Mouse (Mus musculus): Measurements from ENCODE around the gene Sec11a.
A peak's percentile ranks its signal among the peaks of the same experiment; 100 is the strongest.
"Not testable (repeated sequence)": the region's sequence is repeated elsewhere in the genome, so short reads cannot be mapped to it uniquely, and the experiment has no call there.

Gene Sec11a

GRCm38 (mm10) chr7:80947445-80948350, at the start of gene Sec11a:
Gene Sec11a, minus strand, starts transcription at chr7:80947780.
- DNase-seq (ENCODE audit: low spot score): peak; percentile 92

DNA sequence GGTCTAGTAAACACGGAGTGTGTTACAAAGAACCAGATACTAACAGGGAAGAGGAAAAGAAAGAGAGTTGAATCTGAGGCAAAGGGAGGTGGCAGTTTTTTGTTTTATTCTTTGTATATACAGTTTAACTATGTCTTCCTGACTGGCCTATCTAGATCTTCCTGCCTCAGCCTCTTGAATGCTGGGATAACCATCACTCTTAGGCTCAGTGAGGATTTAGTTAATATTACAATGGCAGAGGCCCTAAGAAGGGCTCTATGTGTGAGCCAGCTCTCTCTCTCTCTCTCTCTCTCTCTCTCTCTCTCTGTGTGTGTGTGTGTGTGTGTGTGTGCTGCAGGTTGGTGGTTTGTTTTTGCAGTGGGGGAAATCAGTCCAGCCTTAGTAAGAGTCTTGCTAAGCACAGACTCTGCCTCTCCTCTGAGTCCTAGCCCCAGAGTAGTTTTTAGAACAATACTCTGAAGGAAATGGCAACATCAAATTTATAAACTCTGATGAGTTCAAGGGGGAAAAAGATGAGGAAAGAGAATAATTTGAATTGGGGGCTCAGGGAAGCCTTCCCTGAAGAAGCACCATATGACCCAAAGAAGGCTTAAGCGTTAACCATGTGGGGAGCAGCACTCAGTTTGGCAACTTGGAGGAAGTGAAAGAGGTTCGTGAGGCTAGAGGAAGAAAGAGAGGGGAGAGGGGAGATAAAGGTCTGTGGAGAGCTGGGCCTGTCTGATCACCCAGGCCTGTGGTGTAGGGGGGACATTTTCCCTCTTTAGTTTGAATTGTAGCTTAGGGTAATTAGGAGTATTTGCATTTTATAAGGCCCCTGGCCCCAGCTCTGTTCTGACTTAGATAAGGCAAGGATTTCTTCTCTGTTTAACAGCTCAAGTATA, 47.9 kb upstream of the Sec11a start:
- no peak for DNase-seq (ENCODE audit: low spot score)

- no peak for DNase-seq (ENCODE audit: low spot score)
Observed at GRCm38 (mm10) chr7:80994663-80995005, 47.1 kb upstream of the Sec11a start.

DNA sequence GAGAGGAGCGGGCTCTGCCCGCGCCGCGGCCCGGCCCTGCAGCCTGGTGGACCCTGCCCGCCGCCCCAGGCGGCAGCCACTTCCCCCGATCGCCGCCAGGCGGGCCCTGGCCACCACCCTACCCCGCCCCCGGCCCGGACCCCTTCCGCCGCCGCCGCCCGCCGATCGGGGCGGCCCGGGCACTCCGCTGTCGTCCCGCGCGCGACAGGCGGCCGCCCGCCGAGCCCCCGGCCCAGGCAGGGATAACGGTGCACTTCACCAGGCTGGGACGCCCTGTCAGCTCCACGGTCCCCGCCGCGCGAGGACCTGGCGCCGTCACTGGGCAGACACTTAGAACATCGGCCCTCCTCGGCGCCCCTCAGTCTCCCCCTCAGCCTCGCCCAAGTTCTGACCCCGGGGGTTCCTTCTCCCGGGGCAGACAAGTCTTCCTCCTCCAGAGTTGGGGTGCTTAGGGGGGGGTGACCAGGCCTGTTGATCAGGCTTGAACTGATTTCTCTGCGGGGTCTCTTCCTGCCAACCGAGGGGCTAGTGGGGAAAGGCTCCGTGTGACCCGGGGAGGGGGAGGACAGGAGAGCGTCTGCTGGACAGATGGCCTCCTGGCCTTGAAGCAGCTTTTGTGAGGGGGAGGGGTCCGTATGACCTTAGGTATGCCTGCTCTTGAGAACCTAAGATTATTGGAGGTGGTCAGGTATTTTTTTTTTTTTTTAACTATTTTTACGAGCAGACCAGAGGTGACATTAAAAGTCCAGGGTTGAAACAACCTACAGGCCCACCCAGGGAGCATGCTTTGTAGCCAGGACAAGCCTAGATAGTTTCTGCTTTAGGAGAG, 46.5 kb upstream of the Sec11a start:
- no peak for DNase-seq (ENCODE audit: low spot score)

- DNase-seq (ENCODE audit: low spot score): no peak
Observed at GRCm38 (mm10) chr7:80992980-80993833, 45.6 kb upstream of the Sec11a start, which contains the start of gene Zfp592. Gene Zfp592, plus strand, starts transcription at chr7:80993681.

- DNase-seq (ENCODE audit: low spot score): no peak
Observed at GRCm38 (mm10) chr7:80992631-80992979, 45.0 kb upstream of the Sec11a start.

- DNase-seq (ENCODE audit: low spot score): no peak
Observed at GRCm38 (mm10) chr7:80992063-80992462, 44.5 kb upstream of the Sec11a start.

GRCm38 (mm10) chr7:80991589-80991988, 44.0 kb upstream of the Sec11a start:
- no peak for DNase-seq (ENCODE audit: low spot score)

DNA sequence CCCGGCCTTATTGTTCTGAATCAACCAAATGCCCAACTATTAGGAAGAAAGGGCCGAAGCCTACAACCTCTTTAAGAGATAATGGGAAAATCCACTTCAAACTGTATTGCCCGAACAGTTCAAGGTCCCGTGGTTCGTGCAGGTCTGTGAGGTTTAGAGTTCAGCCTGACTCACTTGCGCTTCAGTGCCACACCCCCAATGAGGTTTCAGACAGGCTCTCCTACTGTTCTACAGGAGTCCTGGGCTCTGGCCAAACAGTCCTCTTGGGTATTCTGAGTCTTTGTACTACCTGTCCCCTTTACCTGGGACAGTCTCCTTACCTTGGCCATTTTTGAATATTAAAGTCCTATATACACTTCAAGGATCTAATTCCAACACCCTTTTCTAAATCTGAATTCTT, 42.7 kb upstream of the Sec11a start:
- no peak for DNase-seq (ENCODE audit: low spot score)

DNA sequence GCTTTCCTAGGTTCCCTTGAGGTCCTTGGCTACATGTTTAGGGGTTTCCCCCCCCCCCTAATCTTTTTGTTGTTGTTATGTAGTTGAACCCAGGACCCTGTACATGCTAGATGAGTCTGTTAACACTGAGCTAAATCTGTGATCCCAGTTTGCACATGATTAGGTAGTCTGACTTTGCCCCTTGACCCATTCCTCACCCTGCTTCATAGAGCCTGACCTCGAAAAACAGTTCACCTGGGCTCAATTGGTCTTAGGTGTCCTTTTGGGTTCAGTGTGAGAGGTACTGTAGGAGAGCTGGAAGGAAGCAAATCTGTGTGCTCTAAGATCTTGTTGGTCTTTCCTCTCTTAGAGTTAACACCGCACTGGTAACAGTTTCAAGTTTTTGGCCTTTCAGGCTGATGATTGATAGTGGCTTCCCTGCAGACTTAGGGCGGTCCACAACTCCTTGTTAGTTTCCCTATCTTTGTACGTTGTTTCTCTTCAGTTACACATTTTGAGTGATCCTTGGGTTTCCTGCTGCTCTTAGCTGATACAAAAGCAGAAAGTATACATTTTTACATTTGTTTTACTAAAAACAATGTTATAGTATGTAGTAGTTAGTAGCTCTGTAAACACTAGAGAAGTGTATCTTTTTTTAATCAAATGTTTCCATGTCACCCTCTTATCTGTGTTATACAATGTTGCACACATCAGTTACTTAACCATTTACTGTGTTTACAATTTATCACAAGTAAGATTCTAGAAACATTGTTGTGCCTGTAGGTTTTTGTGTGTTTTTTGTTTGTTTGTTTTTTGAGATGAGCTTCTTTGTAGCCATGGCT, 40.4 kb upstream of the Sec11a start:
- no peak for DNase-seq (ENCODE audit: low spot score)

DNA sequence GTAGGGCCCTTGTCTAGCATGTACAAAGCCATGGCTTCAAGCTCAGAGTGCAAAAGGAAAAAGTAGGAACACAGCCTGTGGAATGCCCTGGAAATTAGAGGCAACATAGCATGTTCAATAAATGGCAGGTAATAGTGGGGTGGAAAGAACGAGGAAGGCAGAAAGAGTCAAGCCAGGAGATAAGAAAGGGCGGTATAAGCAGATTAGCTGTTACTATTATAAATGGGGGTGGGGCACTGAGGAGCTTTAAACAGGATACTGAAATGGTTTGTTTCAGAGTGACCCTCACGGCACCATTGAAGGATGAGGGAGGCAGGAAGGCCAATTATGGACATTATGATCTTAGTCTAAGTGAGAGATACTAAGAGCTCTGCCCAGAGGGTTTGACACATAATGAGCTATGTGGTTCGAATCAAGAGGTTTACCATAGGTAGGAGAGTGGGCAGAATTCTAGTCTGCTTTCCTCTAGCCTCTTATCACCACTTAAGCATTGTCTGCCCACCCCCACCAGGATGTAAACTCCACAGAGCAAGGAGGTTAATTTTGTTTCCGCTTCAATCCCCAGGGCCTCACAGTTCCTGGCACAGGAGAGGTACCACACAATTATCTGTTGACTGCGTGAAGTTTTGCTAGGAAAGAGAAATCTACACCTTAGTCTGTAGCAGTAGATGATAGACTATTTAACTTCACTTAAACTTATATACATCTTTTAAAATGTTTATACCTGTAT, 39.0 kb upstream of the Sec11a start:
- DNase-seq (ENCODE audit: low spot score): no peak

GRCm38 (mm10) chr7:80980566-80980965, 33.0 kb upstream of the Sec11a start:
- DNase-seq (ENCODE audit: low spot score): no peak

DNA sequence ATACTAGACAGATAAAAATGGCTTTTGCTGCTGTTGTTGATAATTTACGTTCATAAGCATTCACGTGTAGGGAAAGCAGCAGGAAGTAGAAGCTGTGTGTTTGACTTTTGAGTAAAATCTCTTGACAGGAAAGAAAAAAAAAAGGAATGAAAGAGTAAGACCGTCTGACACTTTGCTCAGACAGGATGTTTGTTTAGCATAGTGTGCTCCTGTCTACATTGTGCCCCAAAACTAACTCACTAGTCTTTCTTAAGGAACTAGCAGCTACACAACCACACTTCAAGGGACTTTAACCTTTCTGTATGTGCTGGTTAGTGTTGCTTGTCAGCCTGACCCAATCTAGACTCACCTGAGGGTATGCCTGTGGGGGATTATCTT, 26.0 kb upstream of the Sec11a start:
- DNase-seq (ENCODE audit: low spot score): not testable (repeated sequence)

GRCm38 (mm10) chr7:80972920-80973637, 25.5 kb upstream of the Sec11a start:
- not testable (repeated sequence) for DNase-seq (ENCODE audit: low spot score)

GRCm38 (mm10) chr7:80972082-80972481, 24.5 kb upstream of the Sec11a start:
- no peak for DNase-seq (ENCODE audit: low spot score)

GRCm38 (mm10) chr7:80971419-80971818, 23.8 kb upstream of the Sec11a start:
- no peak for DNase-seq (ENCODE audit: low spot score)

GRCm38 (mm10) chr7:80970913-80971312, 23.3 kb upstream of the Sec11a start:
- DNase-seq (ENCODE audit: low spot score): no peak

DNA sequence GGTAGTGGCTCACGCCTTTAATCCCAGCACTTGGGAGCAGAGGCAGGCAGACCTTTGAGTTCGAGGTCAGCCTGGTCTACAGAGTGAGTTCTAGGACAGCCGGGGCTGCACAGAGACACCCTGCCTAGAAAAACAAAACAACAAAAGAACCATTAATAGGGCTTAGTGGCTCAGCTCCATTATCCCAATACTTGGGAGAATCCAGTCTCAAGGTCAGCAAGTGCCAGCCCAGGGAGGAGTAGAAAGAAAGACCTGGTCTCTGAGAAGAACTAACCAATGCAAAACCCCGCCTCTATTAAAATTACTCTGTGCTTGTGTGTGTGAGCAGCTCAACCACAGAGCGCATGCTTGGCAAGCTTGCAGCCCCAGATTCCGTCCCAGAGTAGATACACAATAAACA, 15.2 kb upstream of the Sec11a start:
- no peak for DNase-seq (ENCODE audit: low spot score)

- DNase-seq (ENCODE audit: low spot score): no peak
Observed at GRCm38 (mm10) chr7:80959003-80959402, 11.4 kb upstream of the Sec11a start.

All from layer of hippocampus, adult 9-10 months (tissue).